Mouse (Mus musculus): ENCODE measurements around the gene 4930451I11Rik. TPM values are rescaled to one million over a fixed set of nuclear protein-coding genes. Genes with fewer than 3 reads are reported as not detected.

The 4930451I11Rik gene
- total RNA-seq, 1 experiment = not detected

GRCm38 (mm10) chr7:126862147-126862784 lies 30.8 kb upstream of the 4930451I11Rik start, which contains the start of gene Ino80e:
Gene Ino80e (minus strand): TSS chr7:126862377.
- in situ Hi-C loops (cut with MboI; ENCODE audit: low sequenced_read_pairs in 2 of 2, unreplicated experiment in 2 of 2) = no loop called here
- DNase-seq (ENCODE audit: low read depth, low spot score) = peak; percentile 96
- H3K9ac ChIP-seq (ENCODE audit: insufficient read depth, low read depth, low read length, poor library complexity, severe bottlenecking) = peak within 1 kb of the TSS; percentile 87
- H3K27ac ChIP-seq (ENCODE audit: insufficient read depth, low read depth, low read length, poor library complexity, severe bottlenecking) = peak within 1 kb of the TSS; percentile 84
- peak within 1 kb of the TSS; percentile 77 to 86 for H3K4me3 ChIP-seq (ENCODE audit: insufficient read depth in 1 of 2, low read depth in 1 of 2, low read length in 2 of 2, poor library complexity in 1 of 2, severe bottlenecking in 1 of 2)
- H3K9me3 ChIP-seq (ENCODE audit: control insufficient read depth, insufficient read depth, low read depth, low read length) = no peaks in the 10 kb centered on the region
- H3K4me1 ChIP-seq (ENCODE audit: control insufficient read depth in 2 of 2, insufficient read depth in 2 of 2, low read length in 2 of 2, poor library complexity in 1 of 2) = peaks cover 0 to 16% of the 10 kb centered on the region in 2 experiments; a peak in 3 of 4 replicates
- H3K36me3 ChIP-seq (ENCODE audit: control insufficient read depth, insufficient read depth, low read length, poor library complexity, severe bottlenecking) = peaks cover 55% of the 10 kb centered on the region
- TF ChIP-seq CHD2 (IDR thresholded peaks at IDR 0.05; ENCODE audit: low read depth, low read length) (no peak), ZNF384 (IDR thresholded peaks at IDR 0.05; ENCODE audit: low read depth, low read length) (0 out of 2 replicates have a peak, but pooled peaks have one; percentile 24)

DNA sequence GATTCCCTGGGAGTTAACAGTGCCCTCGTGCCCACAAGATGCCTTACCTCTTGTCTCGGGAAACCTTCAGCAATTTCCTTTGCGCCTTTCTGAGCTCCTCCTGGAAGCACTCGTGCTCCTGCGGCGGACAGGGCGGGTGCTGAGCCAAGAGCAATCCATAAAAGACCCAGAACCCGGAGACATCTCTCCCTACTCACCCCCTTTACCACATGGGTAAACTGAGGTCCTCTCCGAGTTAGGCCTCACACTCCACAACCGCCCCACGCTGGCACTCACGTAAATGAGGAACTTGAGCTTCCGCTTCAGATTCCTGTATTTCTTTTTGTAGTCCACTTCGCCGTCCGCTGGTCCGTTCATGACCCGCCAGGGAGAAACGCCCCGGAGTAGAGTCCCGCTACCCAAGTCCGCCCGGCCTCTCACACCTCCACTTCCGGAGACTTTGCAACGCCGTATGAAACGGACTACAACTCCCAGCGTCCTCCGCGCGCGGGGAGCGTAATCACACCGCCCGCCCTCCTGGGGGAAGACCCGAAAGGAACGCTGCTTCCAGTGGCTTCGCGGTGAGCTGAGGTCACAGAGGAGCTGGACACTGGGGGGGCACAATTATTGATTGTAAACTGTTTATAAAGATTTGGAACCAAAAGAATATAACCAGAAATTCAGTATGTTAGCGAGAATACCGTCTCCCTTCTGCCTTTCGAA lies 30.1 kb upstream of the 4930451I11Rik start, which contains the start of gene Hirip3:
Gene Hirip3 (plus strand): TSS at position 544 of the 702 bp plus-strand sequence.
- peak within 1 kb of the TSS; percentile 77 to 86 for H3K4me3 ChIP-seq (ENCODE audit: insufficient read depth in 1 of 2, low read depth in 1 of 2, low read length in 2 of 2, poor library complexity in 1 of 2, severe bottlenecking in 1 of 2)
- peak within 1 kb of the TSS; percentile 87 for H3K9ac ChIP-seq (ENCODE audit: insufficient read depth, low read depth, low read length, poor library complexity, severe bottlenecking)
- H3K36me3 ChIP-seq (ENCODE audit: control insufficient read depth, insufficient read depth, low read length, poor library complexity, severe bottlenecking) = peaks cover 54% of the 10 kb centered on the region
- peak within 1 kb of the TSS; percentile 84 for H3K27ac ChIP-seq (ENCODE audit: insufficient read depth, low read depth, low read length, poor library complexity, severe bottlenecking)
- no peaks in the 10 kb centered on the region for H3K9me3 ChIP-seq (ENCODE audit: control insufficient read depth, insufficient read depth, low read depth, low read length)
- peak; percentile 87 for DNase-seq (ENCODE audit: low read depth, low spot score)
- in situ Hi-C loops (cut with MboI; ENCODE audit: low sequenced_read_pairs in 2 of 2, unreplicated experiment in 2 of 2) = no loop called here
- H3K4me1 ChIP-seq (ENCODE audit: control insufficient read depth in 2 of 2, insufficient read depth in 2 of 2, low read length in 2 of 2, poor library complexity in 1 of 2) = peaks cover 0 to 20% of the 10 kb centered on the region in 2 experiments; a peak in 3 of 4 replicates
- peak; percentile 93 for TF ChIP-seq HCFC1 (IDR thresholded peaks at IDR 0.05; ENCODE audit: borderline replicate concordance, insufficient read depth, low read length)
- no peak for TF ChIP-seq ZNF384 (IDR thresholded peaks at IDR 0.05; ENCODE audit: low read depth, low read length)
- TF ChIP-seq ZC3H11A (IDR thresholded peaks at IDR 0.05; ENCODE audit: borderline replicate concordance, low read depth, low read length) = no peak
- TF ChIP-seq MAFK (IDR thresholded peaks at IDR 0.05; ENCODE audit: insufficient read depth, low read depth, low read length) = no peak
- TF ChIP-seq CHD2 (IDR thresholded peaks at IDR 0.05; ENCODE audit: low read depth, low read length) = peak; percentile 33; the same call in 1 of the 2 replicates

- no peaks in the 10 kb centered on the region for H3K9me3 ChIP-seq (ENCODE audit: control insufficient read depth, insufficient read depth, low read depth, low read length)
- in situ Hi-C loops (cut with MboI; ENCODE audit: low sequenced_read_pairs in 2 of 2, unreplicated experiment in 2 of 2) = no loop called here
- peak overlapping the region; percentile 87 for H3K9ac ChIP-seq (ENCODE audit: insufficient read depth, low read depth, low read length, poor library complexity, severe bottlenecking)
- H3K4me3 ChIP-seq (ENCODE audit: insufficient read depth in 1 of 2, low read depth in 1 of 2, low read length in 2 of 2, poor library complexity in 1 of 2, severe bottlenecking in 1 of 2) = peak overlapping the region; percentile 77 to 86
- DNase-seq (ENCODE audit: low read depth, low spot score) = no peak
- H3K4me1 ChIP-seq (ENCODE audit: control insufficient read depth in 2 of 2, insufficient read depth in 2 of 2, low read length in 2 of 2, poor library complexity in 1 of 2) = peaks cover 0 to 19% of the 10 kb centered on the region in 2 experiments
- peaks cover 54% of the 10 kb centered on the region for H3K36me3 ChIP-seq (ENCODE audit: control insufficient read depth, insufficient read depth, low read length, poor library complexity, severe bottlenecking)
- peak overlapping the region; percentile 15; the same call in 1 of the 2 replicates for H3K27ac ChIP-seq (ENCODE audit: insufficient read depth, low read depth, low read length, poor library complexity, severe bottlenecking)
- TF ChIP-seq HCFC1 (IDR thresholded peaks at IDR 0.05; ENCODE audit: borderline replicate concordance, insufficient read depth, low read length) = no peak
- no peak for TF ChIP-seq MAFK (IDR thresholded peaks at IDR 0.05; ENCODE audit: insufficient read depth, low read depth, low read length)
- no peak for TF ChIP-seq ZNF384 (IDR thresholded peaks at IDR 0.05; ENCODE audit: low read depth, low read length)
- TF ChIP-seq CHD2 (IDR thresholded peaks at IDR 0.05; ENCODE audit: low read depth, low read length) = no peak
- no peak for TF ChIP-seq ZC3H11A (IDR thresholded peaks at IDR 0.05; ENCODE audit: borderline replicate concordance, low read depth, low read length)
These were observed 29.5 kb upstream of the 4930451I11Rik start for GRCm38 (mm10) chr7:126860987-126861386.

GRCm38 (mm10) chr7:126856741-126857420 lies 25.4 kb upstream of the 4930451I11Rik start:
- peak overlapping the region; percentile 29; the same call in 1 of the 2 replicates for H3K27ac ChIP-seq (ENCODE audit: insufficient read depth, low read depth, low read length, poor library complexity, severe bottlenecking)
- H3K9ac ChIP-seq (ENCODE audit: insufficient read depth, low read depth, low read length, poor library complexity, severe bottlenecking) = peak overlapping the region; percentile 8; the same call in 1 of the 2 replicates
- peaks cover 6 to 36% of the 10 kb centered on the region in 2 experiments for H3K4me1 ChIP-seq (ENCODE audit: control insufficient read depth in 2 of 2, insufficient read depth in 2 of 2, low read length in 2 of 2, poor library complexity in 1 of 2)
- H3K4me3 ChIP-seq (ENCODE audit: insufficient read depth in 1 of 2, low read depth in 1 of 2, low read length in 2 of 2, poor library complexity in 1 of 2, severe bottlenecking in 1 of 2) = no peak overlapping the region
- DNase-seq (ENCODE audit: low read depth, low spot score) = peak; percentile 66
- in situ Hi-C loops (cut with MboI; ENCODE audit: low sequenced_read_pairs in 2 of 2, unreplicated experiment in 2 of 2) = no loop called here
- no peaks in the 10 kb centered on the region for H3K9me3 ChIP-seq (ENCODE audit: control insufficient read depth, insufficient read depth, low read depth, low read length)
- no peak for TF ChIP-seq MAFK (IDR thresholded peaks at IDR 0.05; ENCODE audit: insufficient read depth, low read depth, low read length)
- TF ChIP-seq CHD2 (IDR thresholded peaks at IDR 0.05; ENCODE audit: low read depth, low read length) = no peak
- TF ChIP-seq HCFC1 (IDR thresholded peaks at IDR 0.05; ENCODE audit: borderline replicate concordance, insufficient read depth, low read length) = no peak
- TF ChIP-seq ZC3H11A (IDR thresholded peaks at IDR 0.05; ENCODE audit: borderline replicate concordance, low read depth, low read length) = no peak
- TF ChIP-seq ZNF384 (IDR thresholded peaks at IDR 0.05; ENCODE audit: low read depth, low read length) = no peak
- peaks cover 72% of the 10 kb centered on the region for H3K36me3 ChIP-seq (ENCODE audit: control insufficient read depth, insufficient read depth, low read length, poor library complexity, severe bottlenecking)

Measured in ES-E14 (cell line).